Mouse (Mus musculus) limb, embryonic 11.5 days (tissue): ENCODE measurements around the gene Sdsl. TPM values are rescaled to one million over a fixed set of nuclear protein-coding genes. Genes with fewer than 3 reads are reported as not detected.

Experiments used
- ATAC-seq: fragments of 200-750 bp; cut with Nextera tagmentation; 2 replicates; pipeline ENCODE4 v1.8.0; 2017; ENCODE audit warnings: low read depth; ENCODE audit not compliant: insufficient number of reproducible peaks, low FRiP score, low TSS enrichment
- DNase-seq: peaks from one replicate; pipeline ENCODE4 v3.0.0-alpha.2; 2015; ENCODE audit warnings: low spot score
- H3K27ac ChIP-seq: fragments of 300-500 bp; sonication (generic); replicated peaks from 2 replicates; pipeline ENCODE4 v1.5.1; 2014; ENCODE audit warnings: low read depth, mild to moderate bottlenecking, low read length
- H3K27me3 ChIP-seq: fragments of 300-500 bp; sonication (generic); 2 replicates; pipeline ENCODE4 v1.6.1; 2014; ENCODE audit warnings: mild to moderate bottlenecking, low read length, mixed read lengths; ENCODE audit not compliant: control insufficient read depth, insufficient read depth
- H3K36me3 ChIP-seq: fragments of 300-500 bp; sonication (generic); 2 replicates; pipeline ENCODE4 v1.6.1; 2014; ENCODE audit warnings: mild to moderate bottlenecking, low read length, moderate library complexity, mixed read lengths; ENCODE audit not compliant: control insufficient read depth, insufficient read depth
- H3K4me1 ChIP-seq: fragments of 300-500 bp; sonication (generic); 2 replicates; pipeline ENCODE4 v1.6.1; 2014; ENCODE audit warnings: low read length, mixed read lengths; ENCODE audit not compliant: control insufficient read depth, insufficient read depth
- H3K4me2 ChIP-seq: fragments of 300-500 bp; sonication (generic); 2 replicates; pipeline ENCODE4 v1.6.1; 2014; ENCODE audit warnings: low read depth, mild to moderate bottlenecking, moderate library complexity; ENCODE audit not compliant: severe bottlenecking
- H3K4me3 ChIP-seq: fragments of 300-500 bp; sonication (generic); 2 replicates; pipeline ENCODE4 v1.5.1; 2014; ENCODE audit warnings: low read depth, low read length
- H3K9ac ChIP-seq: fragments of 300-500 bp; sonication (generic); 2 replicates; pipeline ENCODE4 v1.6.1; 2014; ENCODE audit warnings: mild to moderate bottlenecking, low read length
- H3K9me3 ChIP-seq: fragments of 300-500 bp; sonication (generic); 2 replicates; pipeline ENCODE4 v1.6.1; 2016; ENCODE audit warnings: low read length; ENCODE audit not compliant: control insufficient read depth
- WGBS: fragments of 180-500 bp; shearing (Covaris S2); extraction: QIAGEN DNeasy Blood & Tissue Kit; methylation state at CpG from one replicate; pipeline ENCODE4 v1.1.7; 2014; 5-methylcytosine and 5-hydroxymethylcytosine counted together
- polyA plus RNA-seq: library from polyadenylated mRNA; unstranded; fragments of >200 nt; fragmentation: Nextera tagmentation; extraction: Ambion mirVana; gene quantifications from 2 replicates; pipeline ENCODE4 v1.2.1, GENCODE M21; 2014

Sdsl gene
- polyA plus RNA-seq, 1 experiment from 2014 or later: 4.0 TPM

GRCm38 (mm10) chr5:120471538-120471937 lies 1.1 kb downstream of the Sdsl start:
- DNase-seq (no peak), ATAC-seq (0 out of 2 replicates have a peak, but pooled peaks have one; percentile 55)
- Histone ChIP-seq H3K36me3 (no peaks in the 10 kb centered on the region), H3K4me2 (no peak overlapping the region), H3K27ac (no peak overlapping the region), H3K9ac (no peak overlapping the region), H3K4me3 (no peak overlapping the region), H3K27me3 (no peaks in the 10 kb centered on the region), H3K9me3 (no peaks in the 10 kb centered on the region), H3K4me1 (0 out of 2 replicates have a peak, but pooled peaks cover 5% of the 10 kb centered on the region)
- WGBS: 44% methylated on average over 4 of the region's 4 CpGs

DNA sequence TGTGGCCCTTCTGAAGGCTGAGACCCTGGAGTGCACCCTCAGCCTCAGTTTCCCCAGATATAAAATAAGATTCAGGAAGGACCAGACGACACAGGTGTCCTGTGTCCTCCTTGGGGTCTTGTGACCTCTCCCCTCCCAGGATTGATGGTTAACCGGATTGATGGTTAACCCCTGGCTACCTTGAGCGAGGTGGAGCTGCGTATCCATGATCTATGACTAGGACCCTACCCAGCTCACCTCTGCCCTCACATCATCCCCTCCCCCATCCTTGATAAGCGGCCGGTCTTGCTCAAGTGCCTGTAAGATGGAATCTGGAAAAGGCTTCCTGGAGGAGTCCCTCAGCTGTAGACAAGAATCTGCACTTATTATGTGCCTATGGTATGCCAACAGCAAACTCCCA lies 3.8 kb downstream of the Sdsl start:
- H3K27me3 ChIP-seq: no peaks in the 10 kb centered on the region
- ATAC-seq: no peak
- 83% methylated on average over 6 of the region's 6 CpGs for WGBS
- H3K9me3 ChIP-seq: no peaks in the 10 kb centered on the region
- H3K36me3 ChIP-seq: no peaks in the 10 kb centered on the region
- no peak overlapping the region for H3K4me2 ChIP-seq
- no peak overlapping the region for H3K27ac ChIP-seq
- no peak overlapping the region for H3K9ac ChIP-seq
- no peak for DNase-seq
- H3K4me3 ChIP-seq: no peak overlapping the region
- H3K4me1 ChIP-seq: 0 out of 2 replicates have a peak, but pooled peaks cover 2% of the 10 kb centered on the region

- 73% methylated on average over 5 of the region's 5 CpGs for WGBS
- no peaks in the 10 kb centered on the region for H3K27me3 ChIP-seq
- H3K4me1 ChIP-seq: 0 out of 2 replicates have a peak, but pooled peaks cover 2% of the 10 kb centered on the region
- H3K27ac ChIP-seq: no peak overlapping the region
- H3K9me3 ChIP-seq: no peaks in the 10 kb centered on the region
- no peak overlapping the region for H3K4me3 ChIP-seq
- H3K4me2 ChIP-seq: no peak overlapping the region
- DNase-seq: no peak
- no peaks in the 10 kb centered on the region for H3K36me3 ChIP-seq
- H3K9ac ChIP-seq: no peak overlapping the region
- no peak for ATAC-seq
These were observed 4.3 kb downstream of the Sdsl start for GRCm38 (mm10) chr5:120468336-120468735.

- DNase-seq (no peak), ATAC-seq (no peak)
- Histone ChIP-seq H3K4me3 (no peak overlapping the region), H3K4me2 (peak overlapping the region; percentile 0; the same call in 1 of the 2 replicates), H3K9me3 (no peaks in the 10 kb centered on the region), H3K36me3 (no peaks in the 10 kb centered on the region), H3K9ac (no peak overlapping the region), H3K27ac (no peak overlapping the region), H3K4me1 (0 out of 2 replicates have a peak, but pooled peaks cover 2% of the 10 kb centered on the region), H3K27me3 (no peaks in the 10 kb centered on the region)
- 6% methylated on average over 4 of the region's 4 CpGs for WGBS
These were observed 5.6 kb downstream of the Sdsl start for GRCm38 (mm10) chr5:120467026-120467425.

DNA sequence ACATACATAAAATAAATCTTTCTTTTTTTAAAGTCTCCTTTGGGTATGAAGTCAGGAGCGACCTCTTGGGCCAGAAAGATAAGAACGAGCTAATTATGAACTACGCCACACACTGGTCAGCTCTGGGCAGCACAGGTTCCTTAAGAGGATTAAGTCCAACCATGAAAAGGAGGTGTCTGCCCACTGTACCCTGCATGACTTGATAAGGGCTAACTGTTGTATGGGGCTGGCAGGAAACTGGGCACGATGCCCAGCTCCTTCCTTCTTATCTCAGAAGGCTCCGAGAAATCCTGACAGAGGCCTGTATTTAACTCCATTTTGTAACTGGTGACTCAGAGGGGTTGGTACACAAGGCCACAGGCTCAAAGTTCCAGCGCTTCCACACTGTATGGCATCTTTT lies 6.8 kb downstream of the Sdsl start:
- H3K36me3 ChIP-seq: no peaks in the 10 kb centered on the region
- no peaks in the 10 kb centered on the region for H3K9me3 ChIP-seq
- no peak overlapping the region for H3K4me2 ChIP-seq
- no peak for DNase-seq
- H3K9ac ChIP-seq: no peak overlapping the region
- peaks cover 2% of the 10 kb centered on the region; the same call in 1 of the 2 replicates for H3K27me3 ChIP-seq
- H3K27ac ChIP-seq: no peak overlapping the region
- no peaks in the 10 kb centered on the region for H3K4me1 ChIP-seq
- WGBS: 92% methylated on average over 6 of the region's 6 CpGs
- no peak overlapping the region for H3K4me3 ChIP-seq
- no peak for ATAC-seq

- H3K4me3 ChIP-seq: no peak overlapping the region
- H3K36me3 ChIP-seq: no peaks in the 10 kb centered on the region
- H3K9ac ChIP-seq: no peak overlapping the region
- no peak for DNase-seq
- no peak overlapping the region for H3K27ac ChIP-seq
- no peak for ATAC-seq
- H3K4me2 ChIP-seq: no peak overlapping the region
- 40% methylated on average over 5 of the region's 5 CpGs for WGBS
- peaks cover 2% of the 10 kb centered on the region; the same call in 1 of the 2 replicates for H3K27me3 ChIP-seq
- no peaks in the 10 kb centered on the region for H3K4me1 ChIP-seq
- no peaks in the 10 kb centered on the region for H3K9me3 ChIP-seq
These were observed 7.5 kb downstream of the Sdsl start for GRCm38 (mm10) chr5:120465062-120465461.

DNA sequence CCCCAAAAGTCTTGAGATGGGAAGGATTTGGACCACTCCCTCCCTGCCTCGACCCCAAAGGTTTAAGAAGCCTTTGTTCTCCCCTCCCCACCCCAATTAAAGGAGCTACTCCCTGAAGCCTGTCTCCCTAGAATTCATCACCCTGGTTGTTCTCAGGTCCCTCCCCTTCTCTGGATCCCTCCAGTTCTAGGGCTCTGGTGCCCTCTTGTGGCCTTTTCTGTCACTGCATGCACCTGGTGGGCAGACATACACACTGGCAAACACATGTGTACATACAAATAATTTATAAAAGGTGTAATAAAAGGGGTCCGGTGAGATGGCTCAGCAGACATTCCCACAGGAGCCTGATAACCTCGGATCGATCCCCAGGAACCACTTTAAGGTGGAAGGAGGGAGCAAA lies 8.3 kb downstream of the Sdsl start:
- ATAC-seq: no peak
- Histone ChIP-seq H3K9ac (no peak overlapping the region), H3K4me3 (no peak overlapping the region), H3K4me1 (no peaks in the 10 kb centered on the region), H3K27ac (no peak overlapping the region), H3K4me2 (no peak overlapping the region), H3K9me3 (no peaks in the 10 kb centered on the region), H3K27me3 (peaks cover 2% of the 10 kb centered on the region; the same call in 1 of the 2 replicates), H3K36me3 (no peaks in the 10 kb centered on the region)
- 77% methylated on average over 4 of the region's 4 CpGs for WGBS
- DNase-seq: peak; percentile 60

DNA sequence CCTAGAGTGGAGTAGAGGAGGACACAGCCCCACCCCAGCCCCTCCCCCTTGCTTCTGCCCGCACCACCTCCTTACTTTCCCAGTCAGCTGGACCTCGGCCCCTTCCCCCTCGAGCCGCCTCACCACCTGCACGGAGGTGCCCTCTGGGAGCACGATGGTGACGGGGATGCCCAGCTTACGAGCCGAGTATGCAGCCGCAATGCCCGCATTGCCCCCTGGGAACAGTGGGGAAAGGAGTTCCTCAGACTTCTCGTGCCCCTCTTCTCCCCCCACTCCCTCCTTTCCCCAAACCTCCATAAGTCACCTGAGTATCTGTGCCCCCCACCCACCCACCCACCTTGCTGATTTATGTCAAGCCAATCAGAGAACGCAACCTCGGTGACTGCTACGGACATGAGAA lies 10.7 kb downstream of the Sdsl start:
- no peak overlapping the region for H3K9ac ChIP-seq
- WGBS: 74% methylated on average over 14 of the region's 15 CpGs
- no peak for ATAC-seq
- H3K36me3 ChIP-seq: no peaks in the 10 kb centered on the region
- no peak overlapping the region for H3K4me3 ChIP-seq
- no peak overlapping the region for H3K4me2 ChIP-seq
- DNase-seq: no peak
- no peaks in the 10 kb centered on the region for H3K9me3 ChIP-seq
- H3K27me3 ChIP-seq: peaks cover 2% of the 10 kb centered on the region; the same call in 1 of the 2 replicates
- no peaks in the 10 kb centered on the region for H3K4me1 ChIP-seq
- H3K27ac ChIP-seq: no peak overlapping the region

- DNase-seq (no peak), ATAC-seq (no peak)
- Histone ChIP-seq H3K27me3 (peaks cover 7% of the 10 kb centered on the region; the same call in 1 of the 2 replicates), H3K9me3 (no peaks in the 10 kb centered on the region), H3K4me3 (no peak overlapping the region), H3K9ac (no peak overlapping the region), H3K36me3 (no peaks in the 10 kb centered on the region), H3K4me2 (no peak overlapping the region), H3K4me1 (0 out of 2 replicates have a peak, but pooled peaks cover 2% of the 10 kb centered on the region), H3K27ac (no peak overlapping the region)
- WGBS: 71% methylated on average over 10 of the region's 10 CpGs
These were observed 13.5 kb downstream of the Sdsl start for GRCm38 (mm10) chr5:120459133-120459532.
